Mouse (Mus musculus) cortical plate, adult 2 months (tissue): ENCODE results near the gene Phf21a. TPM values are rescaled to one million over a fixed set of nuclear protein-coding genes. Genes with fewer than 3 reads are reported as not detected.

Experiments used
- H3K27ac ChIP-seq: fragments of 200-500 bp; 2 replicates; pipeline ENCODE4 v1.5.1; 2012; ENCODE audit warnings: low read length, control low read depth, inconsistent platforms; ENCODE audit not compliant: insufficient read depth
- H3K4me1 ChIP-seq: fragments of 200-500 bp; 2 replicates; pipeline ENCODE4 v1.6.1; 2011; ENCODE audit warnings: low read length; ENCODE audit not compliant: control insufficient read depth, insufficient read depth
- H3K4me3 ChIP-seq: fragments of 200-500 bp; 2 replicates; pipeline ENCODE4 v1.5.1; 2011; ENCODE audit warnings: mild to moderate bottlenecking, low read length, control low read depth; ENCODE audit not compliant: insufficient read depth
- CTCF ChIP-seq: fragments of 200-500 bp; IDR thresholded peaks from 2 replicates; pipeline ENCODE4 v1.5.1; 2011; ENCODE audit warnings: mild to moderate bottlenecking, control low read depth, low read length; ENCODE audit not compliant: insufficient read depth; ENCODE audit errors: extremely low read depth
- POLR2A ChIP-seq: fragments of 200-500 bp; IDR thresholded peaks from 2 replicates; pipeline ENCODE4 v1.6.1; 2011; ENCODE audit warnings: mild to moderate bottlenecking, low read length, control low read depth; ENCODE audit not compliant: insufficient read depth; ENCODE audit errors: extremely low read depth
- polyA plus RNA-seq: library from polyadenylated mRNA; depleted of rRNA; stranded (reverse); fragments of >200 nt; gene quantifications from 2 replicates; pipeline ENCODE4 v1.2.3, GENCODE M21; 2012

Phf21a gene
- polyA plus RNA-seq, 1 experiment, result 47.1 TPM

DNA sequence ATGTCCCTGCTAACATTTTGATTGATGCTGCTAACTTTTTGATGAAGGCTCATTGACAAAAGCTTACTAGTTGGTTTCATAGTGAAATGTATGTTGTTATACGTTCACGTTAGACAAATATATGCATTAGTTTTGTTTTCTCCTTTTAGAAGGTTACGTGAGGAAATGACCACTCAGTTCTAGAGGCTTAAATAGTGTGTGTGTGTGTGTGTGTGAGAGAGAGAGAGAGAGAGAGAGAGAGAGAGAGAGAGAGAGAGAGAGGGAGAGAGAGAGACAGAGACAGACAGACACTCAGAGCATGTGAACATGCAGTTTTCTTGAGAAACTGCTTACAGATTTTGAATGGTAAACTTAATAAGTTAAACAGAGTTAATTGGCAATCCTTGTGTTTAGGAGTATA, 95.8 kb downstream of the Phf21a start:
- TF ChIP-seq POLR2A, result no peak
- TF ChIP-seq CTCF, result no peak
- H3K4me3 ChIP-seq, result no peak overlapping the region
- H3K4me1 ChIP-seq, result peaks cover 2% of the 10 kb centered on the region
- no peak overlapping the region for H3K27ac ChIP-seq

DNA sequence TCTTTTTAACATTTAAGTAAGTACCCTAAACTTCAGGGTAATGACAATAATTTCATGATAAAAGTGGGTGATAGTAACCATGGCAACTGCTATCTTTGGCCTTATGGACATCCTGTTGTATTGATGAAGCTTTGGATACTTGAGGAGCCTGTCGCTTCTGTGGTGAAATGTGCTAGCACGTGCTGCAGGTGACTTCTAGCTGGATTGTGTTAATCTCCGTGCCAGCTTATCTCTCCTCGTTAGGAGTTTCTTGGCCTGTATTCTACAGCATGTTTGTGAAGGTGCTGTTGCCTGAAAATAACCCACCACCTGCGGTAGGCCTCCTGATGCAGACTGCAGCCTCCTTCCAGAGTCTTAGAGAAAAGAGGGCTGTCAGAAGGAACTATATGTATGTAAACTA, 98.0 kb downstream of the Phf21a start:
- Histone ChIP-seq H3K4me3 (no peak overlapping the region), H3K4me1 (peaks cover 2% of the 10 kb centered on the region), H3K27ac (no peak overlapping the region)
- no peak for TF ChIP-seq CTCF
- TF ChIP-seq POLR2A, result no peak

DNA sequence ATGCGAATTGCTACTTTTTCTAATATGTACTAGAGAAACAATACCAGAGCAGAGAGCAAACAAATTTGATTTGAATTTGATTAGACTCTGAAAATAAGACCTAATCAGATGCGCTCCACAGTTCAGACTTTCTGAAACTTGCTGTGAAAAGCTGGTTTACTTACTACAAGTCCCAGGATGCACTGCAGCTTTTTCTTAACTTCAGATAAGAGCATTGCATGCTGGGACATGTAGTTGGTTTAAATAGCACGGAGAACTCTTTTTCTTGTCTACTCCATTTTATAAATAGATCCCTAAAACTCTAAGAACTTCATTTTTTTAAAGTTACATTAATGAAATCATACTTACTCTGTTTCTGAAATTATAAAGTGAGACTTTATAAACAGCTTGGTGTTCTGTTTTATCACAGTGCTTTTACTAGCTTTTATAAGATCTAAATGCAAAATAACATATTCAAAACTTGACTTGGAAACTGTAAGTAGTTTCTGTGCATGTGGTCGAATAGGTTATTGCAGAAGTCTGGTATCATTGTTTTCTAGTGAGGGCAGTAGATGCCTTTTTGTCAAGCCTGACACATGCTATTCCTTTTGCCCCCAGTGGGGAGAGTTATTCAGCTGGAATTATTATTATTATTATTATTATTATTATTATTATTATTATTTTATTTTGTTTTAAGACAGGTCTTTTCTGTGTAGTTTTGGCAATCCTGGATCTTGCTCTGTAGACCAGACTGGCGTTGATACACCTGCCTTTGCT, 99.1 kb downstream of the Phf21a start:
- H3K4me3 ChIP-seq, result no peak overlapping the region
- peaks cover 2% of the 10 kb centered on the region for H3K4me1 ChIP-seq
- TF ChIP-seq POLR2A, result no peak
- no peak for TF ChIP-seq CTCF
- H3K27ac ChIP-seq, result no peak overlapping the region

DNA sequence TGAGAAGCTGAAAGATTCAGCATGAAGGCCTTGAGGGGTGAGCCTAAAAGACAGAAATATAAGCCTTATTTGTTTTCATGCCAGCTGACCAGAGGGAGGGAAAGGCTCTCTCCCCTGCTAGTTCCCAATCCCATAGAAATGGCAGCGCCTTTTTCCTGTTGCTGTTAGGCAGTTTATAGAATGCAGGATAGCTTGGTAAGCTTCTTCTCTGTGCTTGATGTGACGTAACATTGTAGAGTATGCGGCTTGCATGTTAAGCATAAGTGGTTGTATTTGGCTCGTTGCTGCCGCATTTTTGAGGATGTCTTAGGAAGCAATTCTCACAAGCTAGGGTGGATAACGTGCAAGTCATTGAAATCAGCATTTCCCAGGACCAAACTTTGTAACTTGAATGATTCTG, 105.2 kb downstream of the Phf21a start:
- TF ChIP-seq POLR2A, result no peak
- TF ChIP-seq CTCF, result no peak
- Histone ChIP-seq H3K4me1 (peaks cover 6% of the 10 kb centered on the region), H3K4me3 (no peak overlapping the region), H3K27ac (no peak overlapping the region)

DNA sequence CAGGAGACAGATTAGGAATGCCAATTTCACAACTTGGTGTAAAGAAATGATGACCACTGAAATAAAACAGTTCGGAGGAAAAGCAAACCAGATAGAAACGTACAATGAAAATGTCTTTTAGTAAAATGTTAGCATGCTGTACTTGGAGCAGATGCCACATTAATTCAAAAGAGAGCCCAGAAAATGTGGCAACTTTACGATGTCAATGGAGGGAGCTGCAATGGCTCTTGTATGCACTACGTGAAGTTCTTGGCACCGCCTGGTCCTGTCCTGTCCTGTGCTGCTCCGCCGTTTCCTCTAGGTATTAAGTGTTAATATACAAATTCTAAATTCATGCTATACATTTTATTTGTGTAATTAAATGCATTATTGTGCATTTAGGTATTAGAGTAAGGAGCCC, 105.8 kb downstream of the Phf21a start:
- Histone ChIP-seq H3K27ac (no peak overlapping the region), H3K4me1 (peaks cover 6% of the 10 kb centered on the region), H3K4me3 (no peak overlapping the region)
- no peak for TF ChIP-seq POLR2A
- no peak for TF ChIP-seq CTCF

DNA sequence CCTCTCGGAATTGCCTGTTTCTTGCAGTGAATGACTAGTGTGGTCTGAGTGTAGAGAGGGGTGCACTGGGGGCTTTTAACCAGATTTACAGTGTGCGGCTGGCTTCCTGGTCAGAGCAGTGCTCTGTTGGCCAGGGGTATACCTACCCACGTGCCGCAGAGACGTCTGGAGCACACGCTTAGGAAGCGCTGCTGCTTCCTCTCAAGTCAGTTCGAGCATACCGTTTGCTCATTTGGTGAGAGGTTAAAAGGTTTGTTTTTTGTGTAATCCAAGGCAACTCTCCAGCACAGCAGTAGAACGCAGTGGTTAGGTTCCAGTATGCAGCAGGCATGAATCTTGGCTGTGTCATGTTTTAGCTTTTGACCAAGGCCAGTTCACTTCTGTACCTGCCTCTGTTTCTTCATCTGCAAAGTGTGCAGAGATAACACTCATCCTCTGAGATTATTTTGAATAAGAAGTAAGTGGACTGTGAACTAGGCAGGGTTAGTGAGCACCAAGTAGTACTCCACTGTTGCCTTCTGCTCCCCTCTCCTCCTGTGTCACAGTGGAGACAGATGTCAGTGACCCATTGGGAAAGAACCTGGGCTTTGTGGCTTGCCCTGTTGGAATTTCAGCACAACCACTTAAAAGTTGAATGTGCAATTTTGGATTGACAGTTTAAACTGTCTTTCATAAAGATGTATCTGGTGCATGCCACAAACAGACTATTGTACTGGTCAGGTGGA, 106.8 kb downstream of the Phf21a start:
- Histone ChIP-seq H3K27ac (no peak overlapping the region), H3K4me1 (peaks cover 6% of the 10 kb centered on the region), H3K4me3 (no peak overlapping the region)
- no peak for TF ChIP-seq POLR2A
- no peak for TF ChIP-seq CTCF

DNA sequence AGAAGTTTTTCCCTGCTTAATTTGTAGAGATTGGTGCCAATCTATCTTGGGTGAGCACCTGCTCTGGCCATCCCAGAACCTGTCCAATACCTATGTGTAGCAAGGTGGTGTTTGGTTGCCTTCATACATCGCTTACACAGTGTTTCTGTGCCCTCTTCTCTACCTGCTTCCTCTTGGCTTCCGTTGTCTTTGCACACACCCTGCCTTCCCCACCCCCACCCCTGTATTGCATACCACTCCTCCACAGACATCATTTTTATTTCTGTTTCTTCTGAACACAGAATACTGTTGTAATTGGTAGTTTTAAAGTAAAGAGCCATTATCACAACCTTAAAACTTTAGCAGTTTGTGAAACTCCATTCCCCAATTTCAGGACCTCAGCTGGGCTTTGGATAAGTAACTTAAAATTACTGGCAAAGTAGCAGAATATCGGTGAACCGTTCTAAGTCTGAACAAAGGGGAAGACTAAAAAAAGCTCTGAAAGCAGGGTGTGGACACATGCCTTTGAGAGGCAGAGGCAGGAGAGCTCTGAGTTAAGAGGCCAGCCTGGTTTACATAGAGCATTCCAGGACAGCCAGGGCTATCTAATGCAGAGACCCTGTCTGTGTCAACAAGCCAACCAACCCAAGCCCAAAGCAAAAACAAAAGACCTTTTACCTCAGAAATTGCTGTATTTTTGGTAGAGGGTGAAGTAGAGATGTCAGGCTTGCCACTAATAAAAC, 109.6 kb downstream of the Phf21a start:
- H3K4me3 ChIP-seq, result no peak overlapping the region

DNA sequence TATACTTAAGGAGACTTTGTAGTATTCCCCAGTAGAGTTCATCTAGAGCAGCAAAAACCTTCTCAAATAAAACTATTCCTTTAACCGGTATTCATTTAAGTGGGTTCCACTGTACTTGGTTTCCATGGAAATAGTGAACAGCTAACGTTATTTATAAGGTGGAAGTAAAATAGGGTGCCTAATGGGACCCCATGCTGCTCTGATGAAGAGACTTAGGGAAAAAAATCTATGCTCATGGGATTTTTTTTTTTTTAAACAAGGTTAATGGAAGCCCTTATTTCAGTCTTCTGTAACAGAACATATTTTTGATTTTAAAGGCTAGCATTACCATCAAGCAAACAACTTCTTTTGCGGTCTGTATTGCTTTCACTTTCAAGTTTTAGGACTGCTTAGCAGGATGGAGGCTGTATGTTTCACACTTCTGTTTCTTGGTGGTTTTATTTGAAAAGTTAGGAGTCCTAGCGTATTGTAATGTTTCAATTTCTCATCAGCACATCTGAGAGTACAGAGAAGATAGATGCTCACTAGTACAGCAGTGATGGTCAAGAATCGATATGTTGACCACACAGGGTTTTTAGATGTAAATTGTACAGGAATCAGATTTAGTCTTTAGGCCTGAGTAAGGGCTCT, 112.2 kb downstream of the Phf21a start:
- Histone ChIP-seq H3K4me1 (no peaks in the 10 kb centered on the region; the same call in 1 of the 2 replicates), H3K4me3 (no peak overlapping the region), H3K27ac (no peak overlapping the region)
- TF ChIP-seq POLR2A (no peak), CTCF (no peak)

More for the DNA sequence above, 109.6 kb downstream of the Phf21a start:
- Histone ChIP-seq H3K27ac (no peak overlapping the region), H3K4me1 (peaks cover 4% of the 10 kb centered on the region; the same call in 1 of the 2 replicates)
- TF ChIP-seq CTCF, result no peak

DNA sequence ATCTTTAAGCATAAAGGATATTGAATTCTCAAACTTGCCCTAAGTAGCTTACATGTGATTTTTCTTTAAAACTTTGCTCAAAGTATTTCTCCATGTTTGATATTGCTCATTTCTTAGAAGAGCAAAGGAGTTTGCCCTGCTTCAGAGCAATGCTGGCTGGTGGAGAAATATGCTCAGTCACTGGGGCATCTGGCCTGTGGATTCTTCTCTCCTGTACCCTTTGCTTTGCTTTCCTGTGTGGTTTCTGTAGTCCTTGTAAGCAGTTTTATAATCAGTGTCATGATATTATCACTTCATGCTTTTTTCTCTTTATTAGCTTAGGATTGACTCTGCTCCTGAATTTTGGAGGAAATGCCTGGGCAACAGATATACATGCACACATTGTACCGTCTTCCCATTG, 117.5 kb downstream of the Phf21a start:
- Histone ChIP-seq H3K4me3 (no peak overlapping the region), H3K27ac (no peak overlapping the region), H3K4me1 (no peaks in the 10 kb centered on the region; the same call in 1 of the 2 replicates)
- TF ChIP-seq CTCF (no peak), POLR2A (no peak)

DNA sequence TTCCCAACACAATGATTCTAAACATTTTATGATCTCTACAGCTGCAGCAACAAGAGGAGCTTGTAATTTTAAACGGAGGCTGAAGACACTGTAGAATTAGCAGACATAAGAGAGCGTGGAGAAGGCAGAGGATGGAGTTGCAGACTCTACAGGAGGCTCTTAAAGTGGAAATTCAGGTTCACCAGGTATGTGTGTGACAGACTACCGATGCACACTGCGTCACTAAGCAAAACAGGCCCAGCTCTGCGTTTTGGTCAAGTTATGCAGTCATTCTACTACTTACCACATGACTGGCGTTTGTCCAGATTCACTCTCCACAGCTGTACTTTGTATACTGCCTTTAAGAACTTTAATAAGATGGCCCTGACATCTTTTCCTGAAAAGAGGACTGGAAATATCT, 128.5 kb downstream of the Phf21a start:
- Histone ChIP-seq H3K27ac (no peak overlapping the region), H3K4me3 (no peak overlapping the region), H3K4me1 (no peaks in the 10 kb centered on the region)
- TF ChIP-seq POLR2A (no peak), CTCF (no peak)
